Mouse (Mus musculus) neutrophil, adult 65 days (primary cell): Measurements from ENCODE around the gene Olfr784. TPM values are rescaled to one million over a fixed set of nuclear protein-coding genes. Genes with fewer than 3 reads are reported as not detected.

Experiments used
- total RNA-seq: library from RNA; stranded (reverse); gene quantifications from 2 replicates; pipeline ENCODE4 v1.2.4, GENCODE M21; 2023

The Olfr784 gene
- total RNA-seq, result 0.28 TPM in 1 of 2 replicates, not detected in the other

GRCm38 (mm10) chr10:129383783-129384182, at the start of gene Olfr784:
Olfr784 (plus strand) TSS chr10:129384083.

DNA sequence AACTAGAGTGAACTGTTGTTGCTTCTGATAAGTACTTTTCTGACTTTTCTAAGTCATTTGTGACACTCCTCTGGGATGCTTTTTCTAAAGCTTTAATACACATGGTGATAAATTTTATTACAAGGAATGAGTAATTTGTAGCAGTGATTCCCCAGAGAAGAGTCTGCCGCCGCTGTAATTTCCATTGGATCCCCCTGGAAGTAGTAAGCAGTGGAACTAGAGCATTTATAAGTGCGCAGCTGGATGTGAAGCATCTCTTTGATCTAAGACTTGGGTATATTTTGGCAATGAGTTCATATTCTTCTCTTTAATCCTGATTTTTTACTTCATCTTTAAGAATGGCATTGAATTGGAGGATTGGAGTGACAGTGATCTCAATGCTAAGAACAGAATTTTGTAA, 35.3 kb upstream of the Olfr784 start, which contains the start of gene Olfr782:
Gene Olfr782 (plus strand): TSS at position 301 of the 400 bp plus-strand sequence.

GRCm38 (mm10) chr10:129405126-129405525, 21.2 kb downstream of the Olfr784 start, which contains the start of gene Olfr785:
Olfr785 (plus strand) TSS chr10:129405426.

DNA sequence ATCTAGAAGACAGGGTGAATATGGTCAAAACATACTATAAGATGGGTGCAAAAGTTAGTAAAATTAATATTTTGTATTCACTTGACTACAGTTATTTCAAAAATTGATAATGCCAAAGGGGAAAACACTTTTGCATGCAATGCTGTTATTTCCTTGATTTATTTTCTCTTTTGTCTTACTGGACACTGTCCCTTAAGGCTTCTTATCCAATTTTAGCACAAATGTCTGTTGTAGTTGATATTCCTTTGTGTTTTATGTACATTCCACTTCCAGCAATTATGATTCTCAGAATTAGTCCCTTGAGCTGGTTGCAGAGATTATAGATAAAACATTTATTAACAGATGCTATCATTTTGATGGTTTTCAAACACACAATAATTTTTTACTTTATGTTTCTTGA, 43.1 kb downstream of the Olfr784 start, which contains the start of gene Olfr786:
Gene Olfr786 (plus strand): TSS at position 301 of the 400 bp plus-strand sequence.

Other genes with a start within 250 kb of the Olfr784 start
- not detected in 2 replicates for gene Olfr770, start 245.1 kb upstream of the Olfr784 start, total RNA-seq
- not detected in 2 replicates for gene Olfr771, start 219.3 kb upstream of the Olfr784 start, total RNA-seq
- not detected in 2 replicates for gene Olfr772, start 206.2 kb upstream of the Olfr784 start, total RNA-seq
- not detected in 2 replicates for gene Olfr773, start 196.7 kb upstream of the Olfr784 start, total RNA-seq
- gene Olfr774, start 147.9 kb upstream of the Olfr784 start, total RNA-seq, result not detected in 2 replicates
- not detected in 2 replicates for gene Olfr775, start 135.7 kb upstream of the Olfr784 start, total RNA-seq
- gene Olfr776, start 125.0 kb upstream of the Olfr784 start, total RNA-seq, result not detected in 2 replicates
- gene Olfr777, start 112.6 kb upstream of the Olfr784 start, total RNA-seq, result not detected in 2 replicates
- not detected in 2 replicates for gene Olfr780, start 66.0 kb upstream of the Olfr784 start, total RNA-seq
- not detected in 2 replicates for gene Olfr781, start 55.2 kb upstream of the Olfr784 start, total RNA-seq
- gene Olfr782, start 35.2 kb upstream of the Olfr784 start, total RNA-seq, result not detected in 2 replicates
- not detected in 2 replicates for gene Olfr785, start 21.3 kb downstream of the Olfr784 start, total RNA-seq
- not detected in 2 replicates for gene Olfr786, start 43.2 kb downstream of the Olfr784 start, total RNA-seq
- gene Olfr787, start 77.8 kb downstream of the Olfr784 start, total RNA-seq, result not detected in 2 replicates
- not detected in 2 replicates for gene Olfr788, start 86.9 kb downstream of the Olfr784 start, total RNA-seq
- 0.09 TPM in 1 of 2 replicates, not detected in the other for gene Olfr789, start 100.7 kb downstream of the Olfr784 start, total RNA-seq
- not detected in 2 replicates for gene Olfr790, start 114.4 kb downstream of the Olfr784 start, total RNA-seq
- gene Olfr791, start 137.7 kb downstream of the Olfr784 start, total RNA-seq, result not detected in 2 replicates
- not detected in 2 replicates for gene Olfr792, start 155.1 kb downstream of the Olfr784 start, total RNA-seq
- gene Olfr794, start 183.6 kb downstream of the Olfr784 start, total RNA-seq, result not detected in 2 replicates
- not detected in 2 replicates for gene Olfr796, start 228.5 kb downstream of the Olfr784 start, total RNA-seq
- gene Olfr798, start 243.9 kb downstream of the Olfr784 start, total RNA-seq, result not detected in 2 replicates